Mouse (Mus musculus) brown adipose tissue, adult 24 weeks (tissue): ENCODE measurements at regions not wholly inside any gene's neighbourhood (a gene's known extent, or its start where the extent isn't known, plus 50 kb on each side); places are given as distances from the start of the nearest gene placed in this dataset.

Experiments used
- H3K27ac ChIP-seq: fragments of 200-500 bp; replicated peaks from 2 replicates; pipeline ENCODE4 v1.5.1; 2012; ENCODE audit warnings: low read depth, mild to moderate bottlenecking, low read length
- H3K4me1 ChIP-seq: fragments of 200-500 bp; 2 replicates; pipeline ENCODE4 v1.6.1; 2012; ENCODE audit warnings: low read length, mixed read lengths; ENCODE audit not compliant: control insufficient read depth, insufficient read depth, insufficient read length
- H3K4me3 ChIP-seq: fragments of 200-500 bp; 2 replicates; pipeline ENCODE4 v1.5.1; 2012; ENCODE audit warnings: low read depth, mild to moderate bottlenecking, low read length, moderate library complexity; ENCODE audit not compliant: insufficient read depth

DNA sequence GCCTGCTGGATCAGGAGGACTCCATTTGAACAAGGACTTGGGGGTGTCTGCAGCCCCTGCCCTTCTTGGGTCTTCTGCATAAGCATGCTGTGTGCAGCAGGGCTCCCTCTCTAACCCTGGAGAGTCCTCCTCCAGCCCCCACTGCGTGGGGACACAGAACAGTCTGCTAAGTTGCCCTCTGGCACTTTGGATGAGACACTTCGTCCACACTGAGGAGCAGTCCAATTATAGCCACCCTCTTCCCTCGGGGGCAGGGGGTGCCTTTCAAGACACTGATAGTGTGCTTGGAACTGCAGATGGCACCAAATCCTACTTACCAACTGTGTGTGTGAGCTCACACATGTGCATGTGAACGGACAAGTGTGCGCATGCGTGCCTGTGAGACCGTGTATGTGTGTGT lies 65.9 kb upstream of the Slc45a1 start:
- no peak overlapping the region for H3K4me3 ChIP-seq
- no peak overlapping the region for H3K27ac ChIP-seq
- no peaks in the 10 kb centered on the region for H3K4me1 ChIP-seq

DNA sequence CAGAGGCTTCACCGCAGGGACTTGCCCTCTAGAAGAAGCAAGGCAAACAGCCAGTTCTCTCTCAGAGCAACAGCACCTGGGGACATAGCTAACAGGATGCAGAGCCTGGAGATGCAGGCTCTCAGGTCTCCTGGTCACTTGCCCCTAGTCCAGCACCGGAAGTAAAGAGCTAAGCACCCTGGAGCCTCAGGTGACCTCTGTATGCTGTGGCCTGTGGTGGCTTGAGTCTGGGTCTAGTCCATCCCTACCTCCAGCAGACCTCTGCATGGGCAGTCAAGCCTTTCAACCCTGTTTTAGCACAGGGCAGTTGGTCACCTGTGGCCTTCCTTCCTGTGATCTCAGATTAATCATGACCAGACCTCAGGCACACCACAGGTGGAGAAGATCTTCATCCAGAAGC lies 63.1 kb upstream of the Slc45a1 start:
- Histone ChIP-seq H3K4me1 (no peaks in the 10 kb centered on the region), H3K4me3 (no peak overlapping the region), H3K27ac (no peak overlapping the region)

DNA sequence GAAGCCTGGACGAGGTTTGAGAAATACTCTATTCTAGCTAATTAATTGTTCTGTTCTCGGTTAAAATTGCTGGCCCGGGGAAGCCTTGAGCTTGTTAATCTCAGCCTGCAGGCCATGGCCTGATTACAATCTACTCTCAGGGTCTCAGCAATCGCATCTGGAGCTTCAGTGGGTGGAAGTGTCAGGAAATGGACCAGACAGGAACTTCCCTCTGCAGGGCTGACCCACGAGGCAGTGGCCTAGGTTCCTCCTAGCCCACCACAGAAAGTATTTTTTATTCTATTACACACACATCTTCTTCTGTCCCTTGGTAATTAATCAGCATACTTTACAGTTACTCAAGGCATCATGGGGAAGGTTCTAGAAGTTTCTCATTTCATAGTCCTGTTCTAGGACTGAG lies 61.3 kb upstream of the Slc45a1 start:
- Histone ChIP-seq H3K27ac (peak overlapping the region; percentile 76), H3K4me3 (no peak overlapping the region), H3K4me1 (peaks cover 3% of the 10 kb centered on the region; the same call in 1 of the 2 replicates)

DNA sequence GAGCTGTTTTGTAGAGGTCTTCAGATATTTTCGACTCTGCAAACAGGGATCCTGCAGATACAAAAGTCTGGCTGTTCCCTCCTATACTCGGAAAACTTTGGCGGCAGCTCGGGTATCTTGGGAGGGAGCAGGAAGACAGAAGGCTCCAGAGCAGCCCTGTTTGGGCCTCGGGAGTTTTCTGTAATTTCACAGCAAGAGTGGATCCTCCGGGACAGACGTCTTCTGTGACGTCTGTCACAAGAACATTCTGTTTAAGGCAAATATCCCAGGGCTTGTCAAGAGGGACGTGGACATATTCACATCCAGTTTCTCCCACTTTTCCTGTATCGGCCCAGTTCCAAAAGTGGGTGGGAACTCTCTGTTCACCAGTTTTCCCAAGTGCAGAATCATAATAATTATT lies 60.9 kb upstream of the Slc45a1 start:
- peak overlapping the region; percentile 73 for H3K27ac ChIP-seq

DNA sequence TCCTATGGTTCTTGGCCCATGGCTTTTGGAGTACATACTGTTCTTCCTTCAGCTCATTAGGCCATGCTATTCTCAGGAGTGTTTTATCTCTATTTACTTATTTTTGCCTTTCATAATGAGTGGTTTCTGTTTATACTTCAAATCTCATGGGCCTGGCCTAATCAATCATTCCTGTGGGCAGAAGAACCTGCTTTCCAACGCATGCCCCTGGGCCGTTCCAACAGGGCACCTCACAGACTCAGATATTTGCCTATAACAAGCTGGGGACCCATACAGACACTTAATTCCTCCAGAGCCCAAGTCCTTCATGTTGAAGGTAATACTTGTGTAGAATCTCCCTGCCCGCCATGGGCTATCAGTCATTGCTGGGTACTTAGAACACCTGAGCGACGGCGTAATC lies 59.7 kb upstream of the Slc45a1 start:
- Histone ChIP-seq H3K27ac (peak overlapping the region; percentile 13; the same call in 1 of the 2 replicates), H3K4me1 (peaks cover 12% of the 10 kb centered on the region; the same call in 1 of the 2 replicates), H3K4me3 (no peak overlapping the region)

More for the DNA sequence above, 60.9 kb upstream of the Slc45a1 start:
- H3K4me3 ChIP-seq, result no peak overlapping the region
- H3K4me1 ChIP-seq, result peaks cover 7% of the 10 kb centered on the region; the same call in 1 of the 2 replicates

DNA sequence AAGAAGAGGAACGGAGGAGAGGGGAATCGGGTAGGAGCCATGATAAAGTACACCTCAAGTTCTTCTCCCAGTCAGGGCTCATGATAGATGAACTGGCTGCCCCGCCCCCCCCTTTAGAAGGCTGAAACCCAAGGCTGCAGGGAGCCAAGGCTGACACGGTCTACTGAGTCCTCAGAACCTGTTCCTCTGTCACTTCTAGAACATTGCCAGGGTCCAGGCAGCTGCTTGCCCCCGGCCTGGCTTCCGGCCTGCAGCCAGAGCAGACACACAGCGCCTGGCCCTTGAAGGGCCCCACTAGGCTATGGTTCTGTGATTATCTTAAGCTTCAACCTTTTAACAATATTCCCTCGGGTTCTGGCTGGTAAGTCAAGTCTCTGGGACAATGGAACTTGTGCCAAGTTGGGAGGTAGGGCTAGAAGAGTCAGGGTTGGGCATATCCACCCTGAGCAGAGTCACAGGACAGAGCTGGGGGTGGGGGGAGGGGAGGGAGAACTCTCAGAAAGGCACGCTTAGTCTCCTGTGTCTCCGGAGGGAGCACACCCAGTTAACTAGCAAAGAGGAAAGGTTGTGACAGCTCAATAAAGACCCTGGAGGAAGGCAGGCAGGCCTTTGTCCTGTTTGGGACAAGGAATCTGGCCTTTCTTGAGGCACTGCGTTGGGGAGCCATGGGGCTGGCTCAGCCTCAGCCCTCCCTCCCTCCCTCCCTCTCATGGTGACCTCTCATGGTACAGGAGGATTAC lies 57.6 kb upstream of the Slc45a1 start:
- H3K27ac ChIP-seq, result no peak overlapping the region
- no peak overlapping the region for H3K4me3 ChIP-seq
- H3K4me1 ChIP-seq, result peaks cover 15% of the 10 kb centered on the region; the same call in 1 of the 2 replicates

DNA sequence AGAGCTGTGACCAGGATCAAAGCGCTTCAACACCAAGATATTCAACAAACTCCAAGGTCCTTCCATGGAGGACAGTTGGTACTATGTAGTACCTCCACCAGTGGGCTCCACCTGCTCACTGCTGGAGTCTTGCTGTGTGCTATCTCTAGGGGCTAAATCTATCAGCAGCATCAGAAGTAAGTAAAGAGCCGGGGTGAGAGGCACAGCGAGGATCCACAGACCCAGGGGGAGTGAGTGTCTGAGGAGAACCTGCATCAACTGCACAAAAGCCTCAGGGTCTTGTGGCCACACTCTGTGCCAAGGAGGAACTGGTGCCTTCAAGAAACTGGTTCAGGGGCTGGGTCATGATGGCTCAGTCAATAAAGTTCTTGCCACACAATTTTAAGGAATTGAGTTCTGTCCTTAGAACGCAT lies 56.6 kb upstream of the Slc45a1 start:
- 0 out of 2 replicates have a peak overlapping the region, but pooled peaks have one; percentile 71 for H3K27ac ChIP-seq
- peaks cover 15% of the 10 kb centered on the region; the same call in 1 of the 2 replicates for H3K4me1 ChIP-seq
- H3K4me3 ChIP-seq, result no peak overlapping the region

DNA sequence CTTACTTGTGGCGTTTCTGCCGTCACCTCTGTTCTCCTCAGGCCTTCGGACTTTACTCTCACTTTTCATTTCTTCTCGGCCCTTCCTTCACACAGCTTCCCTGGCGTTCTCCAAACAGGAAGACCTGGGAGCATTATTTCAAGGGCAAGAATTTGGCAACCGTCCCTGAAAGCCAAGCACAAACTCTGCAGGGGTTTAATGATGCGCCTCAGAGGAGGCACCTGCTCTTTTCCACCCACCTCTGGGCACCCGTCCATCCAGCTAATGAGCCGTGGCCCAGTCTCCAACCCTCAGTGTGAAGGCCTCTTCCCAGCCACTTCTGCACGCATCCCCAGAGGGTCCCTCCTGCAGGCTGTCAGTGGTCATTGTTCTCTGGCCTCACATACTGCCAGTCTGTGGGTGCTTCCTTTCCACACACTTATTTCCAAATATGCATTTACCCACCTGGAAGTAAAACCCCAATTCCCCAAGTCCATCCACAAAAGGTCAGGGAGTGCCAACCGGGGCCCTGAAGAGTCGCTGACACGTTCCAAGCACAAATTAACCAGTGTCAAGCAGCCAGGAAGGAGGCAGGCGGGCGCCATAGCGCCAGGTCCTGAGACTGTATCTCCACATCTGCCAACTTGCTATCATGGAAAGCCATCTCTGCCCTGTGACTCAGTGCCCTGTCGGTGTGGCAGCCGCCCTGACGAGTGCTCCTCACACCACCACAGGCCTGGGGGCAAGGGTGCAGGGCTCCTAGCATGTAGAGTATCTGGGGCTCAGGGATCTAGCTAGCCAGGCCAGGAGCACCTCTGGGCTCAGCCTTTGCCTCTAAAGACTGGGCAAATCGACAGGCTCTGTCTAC lies 56.0 kb upstream of the Slc45a1 start:
- Histone ChIP-seq H3K27ac (peak overlapping the region; percentile 71), H3K4me3 (no peak overlapping the region), H3K4me1 (peaks cover 15% of the 10 kb centered on the region; the same call in 1 of the 2 replicates)

DNA sequence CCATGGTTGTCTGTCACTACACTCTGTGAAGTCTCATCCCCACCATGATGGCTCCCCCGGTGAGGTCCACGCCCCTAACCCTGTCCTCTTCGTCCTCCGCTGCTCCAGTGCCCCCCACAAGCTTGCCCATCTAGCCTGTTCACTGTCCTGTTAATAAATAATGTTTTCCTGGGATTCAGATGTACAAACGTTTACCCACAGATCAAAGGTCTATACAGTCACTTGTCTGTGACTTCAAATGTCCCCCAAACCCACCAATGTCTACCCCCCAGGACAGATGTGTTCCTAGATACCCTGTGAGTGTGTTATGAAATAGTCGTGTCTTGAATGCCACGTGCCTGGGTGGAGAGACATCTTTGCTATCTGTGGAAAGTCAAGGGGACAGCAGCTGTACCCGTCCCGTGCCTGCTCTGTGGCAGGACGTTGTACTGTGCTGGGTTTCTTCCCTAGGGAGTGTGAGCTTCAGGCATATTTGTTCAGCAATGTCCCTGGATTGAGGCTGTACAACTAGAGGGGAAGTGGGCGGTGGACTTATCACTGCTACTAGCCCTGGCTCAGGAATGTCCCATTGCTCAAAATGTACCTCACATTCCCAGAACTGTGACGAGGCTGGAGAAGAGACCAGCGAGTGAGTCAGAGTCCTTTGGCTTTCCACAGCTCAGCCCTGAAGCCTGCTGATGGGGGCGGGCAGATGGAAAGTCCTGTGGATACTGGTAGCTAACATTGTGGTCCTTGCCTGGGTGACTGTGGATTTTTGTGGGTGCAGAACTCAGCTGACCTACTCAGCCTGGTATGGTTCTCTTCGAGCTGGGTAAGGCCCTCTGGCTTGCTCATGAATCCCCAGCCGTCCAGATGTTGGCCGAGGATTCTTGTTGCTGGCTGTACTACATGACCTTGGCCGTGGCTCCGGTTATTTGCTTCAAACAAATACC lies 55.1 kb upstream of the Slc45a1 start:
- H3K27ac ChIP-seq, result peak overlapping the region; percentile 71
- H3K4me1 ChIP-seq, result peaks cover 15% of the 10 kb centered on the region; the same call in 1 of the 2 replicates
- no peak overlapping the region for H3K4me3 ChIP-seq

DNA sequence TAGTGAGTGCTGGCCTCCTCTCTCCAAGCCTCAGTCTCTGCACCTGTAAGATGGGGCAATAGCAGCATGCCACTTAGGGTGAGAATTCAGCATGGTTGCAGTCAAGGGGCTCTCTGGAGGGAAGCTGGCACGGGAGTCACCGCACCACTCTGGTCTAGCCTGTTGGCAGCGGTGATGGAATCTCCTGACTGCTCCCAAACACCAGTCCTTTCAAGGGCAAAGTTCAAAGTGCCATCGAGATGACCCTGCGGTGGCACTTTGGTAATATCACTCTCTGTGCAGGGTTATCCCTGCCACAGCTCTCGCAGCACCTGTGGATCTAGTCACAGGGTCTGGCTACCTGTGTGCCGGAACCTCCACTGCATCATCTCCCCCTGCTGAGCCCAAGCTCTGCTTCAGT lies 54.3 kb upstream of the Slc45a1 start:
- Histone ChIP-seq H3K27ac (no peak overlapping the region), H3K4me1 (peaks cover 15% of the 10 kb centered on the region; the same call in 1 of the 2 replicates), H3K4me3 (no peak overlapping the region)

DNA sequence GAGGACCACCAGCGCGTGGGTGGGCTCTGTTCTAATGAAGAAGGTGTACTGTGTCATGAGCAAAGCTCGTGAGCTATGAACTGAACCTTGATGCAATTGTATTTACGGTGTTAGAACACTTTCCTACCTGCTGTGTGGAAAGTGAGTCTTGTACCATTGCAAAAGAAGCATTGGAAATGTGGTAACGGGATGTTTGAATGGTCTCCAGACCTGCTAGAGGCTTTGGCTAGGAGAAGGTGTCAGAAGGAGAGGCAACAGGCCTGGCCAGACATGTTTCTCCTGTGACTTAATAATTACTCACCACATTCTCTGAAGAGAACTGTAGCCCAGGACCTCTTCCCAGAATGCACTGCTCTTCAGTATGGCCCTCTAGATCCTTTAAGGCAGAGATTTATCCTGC lies 51.3 kb upstream of the Slc45a1 start:
- Histone ChIP-seq H3K4me1 (peaks cover 13% of the 10 kb centered on the region; the same call in 1 of the 2 replicates), H3K27ac (no peak overlapping the region), H3K4me3 (no peak overlapping the region)
